Mouse (Mus musculus): Measurements from ENCODE around the gene Mmp13.

DNA sequence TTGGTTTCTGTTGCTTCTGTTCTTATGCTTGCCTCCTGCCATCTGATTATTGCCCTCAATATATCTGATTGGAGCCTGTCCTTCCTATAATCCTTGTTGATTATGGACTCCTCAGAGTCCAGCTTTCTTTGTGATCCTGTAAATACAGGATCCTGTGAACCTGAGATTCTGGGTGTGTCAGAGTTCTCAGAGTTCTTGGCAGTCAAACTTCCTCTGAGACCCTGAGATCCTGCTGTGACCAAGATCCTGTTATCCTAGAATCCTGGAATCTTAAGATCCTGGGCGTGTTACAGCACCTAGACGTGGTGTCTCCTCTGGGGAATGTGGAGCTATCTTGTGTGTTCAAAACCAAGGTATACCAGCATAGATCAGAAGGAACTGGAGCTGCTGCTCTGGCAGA is 17.2 kb downstream of the Mmp13 start:
- TF ChIP-seq MAFK (IDR thresholded peaks at IDR 0.05; ENCODE audit: insufficient read depth, low read depth, low read length) (no peak), ZNF384 (IDR thresholded peaks at IDR 0.05; ENCODE audit: low read depth, low read length) (no peak)
